Mouse (Mus musculus) limb, embryonic 13.5 days (tissue): ENCODE results near the gene Strbp. TPM values are rescaled to one million over a fixed set of nuclear protein-coding genes. Genes with fewer than 3 reads are reported as not detected.

Experiments used
- ATAC-seq: fragments of 200-750 bp; cut with Nextera tagmentation; 2 replicates; pipeline ENCODE4 v1.8.0; 2017; ENCODE audit warnings: low read depth, moderate number of reproducible peaks, moderate TSS enrichment; ENCODE audit not compliant: low FRiP score
- H3K27ac ChIP-seq: fragments of 300-500 bp; sonication (generic); 2 replicates; pipeline ENCODE4 v1.5.1; 2015; ENCODE audit warnings: inconsistent platforms, mild to moderate bottlenecking, moderate library complexity
- H3K27me3 ChIP-seq: fragments of 300-500 bp; sonication (generic); 2 replicates; pipeline ENCODE4 v1.6.1; 2015; ENCODE audit warnings: mild to moderate bottlenecking, inconsistent platforms
- H3K36me3 ChIP-seq: fragments of 300-500 bp; sonication (generic); 2 replicates; pipeline ENCODE4 v1.6.1; 2015; ENCODE audit warnings: inconsistent platforms, mild to moderate bottlenecking, moderate library complexity
- H3K4me1 ChIP-seq: fragments of 300-500 bp; sonication (generic); 2 replicates; pipeline ENCODE4 v1.6.1; 2015; ENCODE audit warnings: inconsistent platforms
- H3K4me2 ChIP-seq: fragments of 300-500 bp; sonication (generic); replicated peaks from 2 replicates; pipeline ENCODE4 v1.6.1; 2015; ENCODE audit warnings: inconsistent platforms, mild to moderate bottlenecking, moderate library complexity
- H3K4me3 ChIP-seq: fragments of 300-500 bp; sonication (generic); 2 replicates; pipeline ENCODE4 v1.5.1; 2015; ENCODE audit warnings: moderate library complexity, mild to moderate bottlenecking, inconsistent platforms
- H3K9ac ChIP-seq: fragments of 300-500 bp; sonication (generic); 2 replicates; pipeline ENCODE4 v1.6.1; 2015; ENCODE audit warnings: mild to moderate bottlenecking, inconsistent platforms
- H3K9me3 ChIP-seq: fragments of 300-500 bp; sonication (generic); 2 replicates; pipeline ENCODE4 v1.6.1; 2016; ENCODE audit warnings: inconsistent platforms
- WGBS: fragments of 180-500 bp; shearing (Covaris S2); methylation state at CpG from one replicate; pipeline ENCODE4 v1.1.7; 2015; 5-methylcytosine and 5-hydroxymethylcytosine counted together
- polyA plus RNA-seq: library from polyadenylated mRNA; unstranded; fragments of >200 nt; fragmentation: Nextera tagmentation; extraction: Ambion mirVana; gene quantifications from 2 replicates; pipeline ENCODE4 v1.2.1, GENCODE M21; 2015

Strbp gene
- polyA plus RNA-seq, 1 experiment from 2014 or later = 36.4 TPM

DNA sequence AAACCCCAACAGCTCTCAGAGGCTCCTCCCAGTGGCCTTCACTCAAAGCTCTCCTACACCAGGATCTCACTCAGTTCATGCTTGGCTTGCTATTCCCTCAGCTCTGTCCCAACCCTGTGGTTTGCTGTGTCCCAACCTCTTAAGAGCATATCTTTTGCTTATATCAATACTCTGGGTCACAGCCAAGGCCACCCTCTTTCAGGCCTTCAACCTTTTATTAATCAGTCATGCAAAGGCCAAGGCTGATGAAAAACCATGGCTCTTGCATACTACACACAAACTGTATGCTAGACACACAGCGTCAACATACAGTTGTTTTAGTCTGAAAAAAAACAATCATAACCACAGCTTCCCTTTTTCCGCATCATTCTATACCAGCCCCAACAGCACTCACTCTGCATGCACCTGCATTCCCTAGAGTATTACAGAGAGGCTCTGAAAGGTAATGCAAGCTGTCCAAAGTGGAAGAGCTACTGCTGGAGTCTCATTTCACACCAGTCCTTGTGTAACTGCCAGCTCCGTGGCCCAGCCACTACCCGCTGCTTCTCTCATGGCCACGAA lies 27.7 kb upstream of the Strbp start:
- Histone ChIP-seq H3K9me3 (no peaks in the 10 kb centered on the region), H3K9ac (no peak overlapping the region), H3K4me2 (no peak overlapping the region), H3K27me3 (no peaks in the 10 kb centered on the region), H3K4me3 (no peak overlapping the region), H3K27ac (no peak overlapping the region), H3K36me3 (no peaks in the 10 kb centered on the region), H3K4me1 (peaks cover 9% of the 10 kb centered on the region)
- 84% methylated on average over 5 of the region's 5 CpGs for WGBS
- ATAC-seq = no peak

DNA sequence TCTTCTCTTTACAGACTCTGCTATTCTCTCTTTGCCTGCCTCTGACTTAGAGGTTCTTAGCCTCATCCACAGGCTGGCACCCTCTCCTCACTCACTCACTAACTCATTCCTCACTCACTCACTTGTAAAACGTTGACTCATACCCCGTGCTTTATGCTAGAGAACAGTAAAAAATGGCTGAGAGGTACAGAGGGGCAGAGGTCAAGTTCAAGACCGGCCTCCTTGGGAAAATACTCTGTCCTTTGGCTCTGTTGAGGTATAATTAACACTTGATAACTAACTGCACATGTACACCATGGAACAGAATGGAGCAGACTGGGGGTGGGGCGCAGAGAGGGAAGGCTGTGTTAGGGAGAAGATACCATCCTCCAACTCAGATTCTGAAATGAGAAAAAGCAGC lies 20.6 kb upstream of the Strbp start:
- 38% methylated on average over 4 of the region's 4 CpGs for WGBS
- Histone ChIP-seq H3K36me3 (no peaks in the 10 kb centered on the region), H3K9ac (no peak overlapping the region), H3K27ac (no peak overlapping the region), H3K4me2 (no peak overlapping the region), H3K9me3 (no peaks in the 10 kb centered on the region), H3K27me3 (no peaks in the 10 kb centered on the region), H3K4me1 (no peaks in the 10 kb centered on the region), H3K4me3 (no peak overlapping the region)
- ATAC-seq = no peak

DNA sequence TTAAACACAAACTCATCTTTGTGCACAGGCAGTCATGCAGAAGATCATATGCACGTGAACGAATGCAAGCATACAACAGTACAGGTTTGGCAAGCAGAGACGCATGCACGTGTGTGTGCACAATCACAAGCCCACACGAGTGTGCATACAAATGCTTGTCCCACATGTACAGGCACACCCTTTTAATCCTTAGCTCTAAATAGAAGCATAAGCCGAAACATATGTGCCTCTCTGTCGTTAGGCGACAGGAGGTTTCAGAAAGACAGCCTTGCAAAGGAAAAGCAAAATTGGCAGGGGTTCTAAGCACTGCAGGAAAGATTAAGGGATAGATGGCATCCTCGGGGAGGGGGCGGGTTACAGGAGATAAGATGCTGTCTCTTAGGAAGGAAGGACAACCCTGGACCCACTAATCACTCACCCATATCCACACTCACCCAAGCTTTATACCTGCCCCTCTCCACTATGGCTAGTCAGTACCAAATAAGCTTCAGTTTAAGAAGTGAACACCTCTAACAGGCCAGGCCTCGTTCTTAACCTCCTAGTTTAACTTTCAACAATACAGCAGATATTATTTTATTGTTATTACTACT lies 19.9 kb upstream of the Strbp start:
- H3K9ac ChIP-seq = no peak overlapping the region
- no peaks in the 10 kb centered on the region for H3K4me1 ChIP-seq
- no peak overlapping the region for H3K4me2 ChIP-seq
- ATAC-seq = no peak
- H3K36me3 ChIP-seq = no peaks in the 10 kb centered on the region
- H3K9me3 ChIP-seq = no peaks in the 10 kb centered on the region
- H3K27ac ChIP-seq = no peak overlapping the region
- WGBS = 51% methylated on average over 11 of the region's 11 CpGs
- H3K27me3 ChIP-seq = no peaks in the 10 kb centered on the region
- no peak overlapping the region for H3K4me3 ChIP-seq

DNA sequence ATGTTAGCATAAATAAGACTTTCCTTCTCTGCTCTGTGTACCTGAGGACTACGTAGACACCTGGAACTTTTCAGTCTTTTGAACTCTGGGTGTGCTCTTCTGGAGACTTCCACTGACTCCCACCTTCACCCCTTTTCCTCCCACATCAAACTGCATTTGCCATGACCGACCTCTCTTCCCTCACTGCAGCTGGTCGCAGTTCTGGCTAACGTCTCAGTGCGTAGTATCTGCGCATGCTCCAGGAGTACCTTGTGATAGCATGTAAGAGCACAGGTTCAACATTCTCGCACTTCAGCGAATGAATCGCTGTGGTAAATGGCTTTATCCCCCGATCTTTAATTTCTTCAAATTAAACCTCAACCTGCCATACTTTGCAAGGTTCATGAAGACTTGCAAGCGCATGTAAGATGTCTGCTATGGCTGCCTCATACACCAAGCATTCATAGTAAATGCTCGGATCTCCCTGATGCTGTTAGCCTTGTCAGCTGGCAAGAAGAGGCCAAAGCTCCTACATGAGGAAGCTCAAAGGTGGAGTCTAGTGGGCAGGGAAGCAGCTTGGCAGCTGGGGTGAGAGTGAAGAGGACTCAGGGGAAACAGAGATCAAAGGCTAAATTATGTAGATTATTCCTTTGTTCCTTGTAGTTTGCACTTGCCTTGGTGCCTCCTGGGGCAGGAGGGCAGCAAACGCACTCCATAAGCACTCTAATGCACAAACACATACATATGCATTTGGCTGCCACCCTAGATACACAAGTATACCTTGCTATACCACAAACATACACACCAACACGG lies 19.2 kb upstream of the Strbp start:
- no peaks in the 10 kb centered on the region for H3K27me3 ChIP-seq
- no peak overlapping the region for H3K4me3 ChIP-seq
- no peaks in the 10 kb centered on the region for H3K9me3 ChIP-seq
- H3K36me3 ChIP-seq = no peaks in the 10 kb centered on the region
- H3K4me1 ChIP-seq = no peaks in the 10 kb centered on the region
- ATAC-seq = no peak
- no peak overlapping the region for H3K9ac ChIP-seq
- no peak overlapping the region for H3K27ac ChIP-seq
- no peak overlapping the region for H3K4me2 ChIP-seq
- 79% methylated on average over 14 of the region's 14 CpGs for WGBS

DNA sequence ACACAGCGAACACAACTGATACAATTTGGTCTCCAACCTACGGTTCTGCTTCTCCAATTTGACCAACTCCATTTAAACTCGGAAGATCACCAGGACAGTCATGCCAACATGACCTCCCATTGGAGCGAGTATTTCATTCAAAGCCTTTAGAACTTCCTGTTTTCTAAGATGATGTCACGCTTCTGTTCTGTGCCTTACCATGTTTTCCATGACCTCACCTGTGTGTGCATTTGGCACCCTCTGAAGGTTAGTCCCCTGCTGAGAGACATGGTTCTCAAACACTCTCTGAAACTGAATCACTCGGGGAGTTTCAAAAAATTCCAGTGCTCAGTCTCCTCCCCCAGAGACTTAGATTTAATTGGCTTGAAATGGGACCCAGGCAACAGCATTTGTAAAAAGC lies 12.6 kb upstream of the Strbp start:
- Histone ChIP-seq H3K36me3 (no peaks in the 10 kb centered on the region), H3K9me3 (no peaks in the 10 kb centered on the region), H3K27me3 (no peaks in the 10 kb centered on the region), H3K27ac (no peak overlapping the region), H3K4me3 (no peak overlapping the region), H3K4me1 (no peaks in the 10 kb centered on the region), H3K4me2 (no peak overlapping the region), H3K9ac (no peak overlapping the region)
- no peak for ATAC-seq
- WGBS = 76% methylated on average over 6 of the region's 6 CpGs

DNA sequence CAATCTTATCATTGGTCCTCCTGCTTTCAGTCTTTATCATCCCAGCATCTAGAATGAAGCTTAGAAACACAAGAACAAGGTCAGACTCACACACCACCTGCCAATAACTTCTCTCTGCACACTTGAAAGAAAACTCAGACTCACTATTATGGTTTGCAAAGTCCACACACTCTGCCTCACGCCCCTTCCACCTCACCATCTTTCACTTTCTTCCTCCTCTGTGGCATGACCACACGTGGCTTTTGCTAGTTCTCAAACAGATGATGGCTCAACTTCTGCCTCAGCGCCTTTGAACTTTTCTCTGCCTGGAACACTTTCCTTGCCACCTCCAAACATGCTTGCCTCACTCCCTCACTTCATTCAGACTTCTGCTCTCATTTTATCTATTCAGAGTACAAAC lies 11.7 kb upstream of the Strbp start:
- Histone ChIP-seq H3K4me2 (no peak overlapping the region), H3K4me3 (no peak overlapping the region), H3K27ac (no peak overlapping the region), H3K9ac (no peak overlapping the region), H3K9me3 (no peaks in the 10 kb centered on the region), H3K4me1 (no peaks in the 10 kb centered on the region), H3K36me3 (no peaks in the 10 kb centered on the region), H3K27me3 (no peaks in the 10 kb centered on the region)
- ATAC-seq = no peak
- WGBS = 72% methylated on average over 3 of the region's 3 CpGs

DNA sequence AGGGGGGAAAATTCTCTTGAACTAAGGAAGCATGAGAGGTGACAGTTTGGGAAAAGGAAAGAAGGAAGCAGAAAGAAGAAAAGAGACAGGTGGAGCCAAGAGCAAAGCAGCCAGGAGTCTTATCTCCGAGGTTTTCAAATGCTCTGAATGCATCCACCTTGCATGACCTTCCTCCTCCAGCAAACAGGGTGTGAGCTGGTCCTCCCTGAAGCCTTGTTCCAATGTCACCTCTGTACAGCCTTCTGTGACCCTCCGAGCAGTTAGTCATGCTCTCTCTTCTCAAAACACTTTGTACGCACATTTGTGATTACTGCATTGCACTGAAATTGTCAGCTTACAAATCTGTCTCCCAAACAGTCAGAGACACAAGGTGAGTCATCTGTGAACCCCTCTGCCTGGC lies 9.4 kb upstream of the Strbp start:
- H3K36me3 ChIP-seq = no peaks in the 10 kb centered on the region
- no peak for ATAC-seq
- H3K27ac ChIP-seq = no peak overlapping the region
- no peak overlapping the region for H3K4me3 ChIP-seq
- no peaks in the 10 kb centered on the region for H3K27me3 ChIP-seq
- H3K4me1 ChIP-seq = no peaks in the 10 kb centered on the region
- 83% methylated on average over 3 of the region's 3 CpGs for WGBS
- no peak overlapping the region for H3K9ac ChIP-seq
- H3K9me3 ChIP-seq = no peaks in the 10 kb centered on the region
- no peak overlapping the region for H3K4me2 ChIP-seq

DNA sequence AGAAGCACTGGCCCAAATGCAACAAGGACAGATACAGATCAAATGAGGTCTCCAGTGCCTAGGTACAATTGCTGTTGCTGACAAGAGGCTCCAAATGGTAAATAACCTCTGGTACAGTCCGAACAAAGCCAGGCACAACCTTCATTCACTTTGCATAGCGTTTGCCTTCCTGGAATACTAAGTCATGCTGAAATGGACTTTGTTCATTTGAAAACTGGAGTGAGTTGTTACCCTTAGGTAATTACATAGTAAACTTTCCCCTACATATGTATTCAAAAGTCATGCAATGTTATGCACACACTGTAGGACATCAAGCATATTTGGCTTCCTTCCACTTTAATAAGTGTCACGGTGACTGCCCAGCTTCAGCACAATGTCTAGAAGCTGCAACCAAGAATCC lies 5.2 kb upstream of the Strbp start:
- Histone ChIP-seq H3K4me3 (no peak overlapping the region), H3K27me3 (0 out of 2 replicates have a peak, but pooled peaks cover 3% of the 10 kb centered on the region), H3K36me3 (no peaks in the 10 kb centered on the region), H3K9ac (no peak overlapping the region), H3K9me3 (no peaks in the 10 kb centered on the region), H3K4me1 (peaks cover 5% of the 10 kb centered on the region), H3K27ac (no peak overlapping the region), H3K4me2 (no peak overlapping the region)
- WGBS = 83% methylated on average over 3 of the region's 3 CpGs
- no peak for ATAC-seq

DNA sequence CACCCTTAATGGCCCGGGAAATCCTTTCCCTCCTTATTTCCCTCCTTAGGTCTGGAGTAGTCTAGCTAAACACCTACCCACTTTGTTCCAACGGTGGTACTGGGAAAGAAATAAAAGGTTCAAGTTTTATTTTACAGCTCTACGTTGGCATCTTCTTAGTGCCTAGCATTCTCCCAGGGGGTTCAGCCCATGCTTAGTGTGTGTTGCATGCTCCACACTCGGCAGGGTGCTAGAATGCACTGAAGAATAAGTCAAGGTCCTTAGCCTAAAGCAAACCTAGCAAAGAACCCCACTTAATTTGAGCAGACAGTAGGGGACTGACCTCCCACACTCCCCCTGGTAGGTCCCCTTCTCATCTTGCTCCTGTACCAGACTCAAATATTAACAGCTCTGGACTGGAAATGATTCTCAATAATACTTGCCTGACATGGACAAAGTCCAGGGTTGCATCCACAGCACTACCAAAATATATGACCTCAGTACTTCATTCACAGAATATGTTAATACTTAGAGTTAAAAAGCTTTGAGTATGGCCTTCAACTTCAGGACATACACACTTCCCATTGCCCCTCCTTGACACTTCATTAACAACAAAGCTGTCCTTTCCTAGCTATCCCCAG lies 592 bp upstream of the Strbp start:
- H3K4me3 ChIP-seq = peak overlapping the region; percentile 96
- no peaks in the 10 kb centered on the region for H3K9me3 ChIP-seq
- peak overlapping the region; percentile 93 for H3K9ac ChIP-seq
- ATAC-seq = no peak
- H3K36me3 ChIP-seq = no peaks in the 10 kb centered on the region
- H3K4me1 ChIP-seq = peaks cover 17% of the 10 kb centered on the region
- peak overlapping the region; percentile 72 for H3K4me2 ChIP-seq
- H3K27me3 ChIP-seq = 0 out of 2 replicates have a peak, but pooled peaks cover 3% of the 10 kb centered on the region
- 14% methylated on average over 4 of the region's 4 CpGs for WGBS
- H3K27ac ChIP-seq = no peak overlapping the region

DNA sequence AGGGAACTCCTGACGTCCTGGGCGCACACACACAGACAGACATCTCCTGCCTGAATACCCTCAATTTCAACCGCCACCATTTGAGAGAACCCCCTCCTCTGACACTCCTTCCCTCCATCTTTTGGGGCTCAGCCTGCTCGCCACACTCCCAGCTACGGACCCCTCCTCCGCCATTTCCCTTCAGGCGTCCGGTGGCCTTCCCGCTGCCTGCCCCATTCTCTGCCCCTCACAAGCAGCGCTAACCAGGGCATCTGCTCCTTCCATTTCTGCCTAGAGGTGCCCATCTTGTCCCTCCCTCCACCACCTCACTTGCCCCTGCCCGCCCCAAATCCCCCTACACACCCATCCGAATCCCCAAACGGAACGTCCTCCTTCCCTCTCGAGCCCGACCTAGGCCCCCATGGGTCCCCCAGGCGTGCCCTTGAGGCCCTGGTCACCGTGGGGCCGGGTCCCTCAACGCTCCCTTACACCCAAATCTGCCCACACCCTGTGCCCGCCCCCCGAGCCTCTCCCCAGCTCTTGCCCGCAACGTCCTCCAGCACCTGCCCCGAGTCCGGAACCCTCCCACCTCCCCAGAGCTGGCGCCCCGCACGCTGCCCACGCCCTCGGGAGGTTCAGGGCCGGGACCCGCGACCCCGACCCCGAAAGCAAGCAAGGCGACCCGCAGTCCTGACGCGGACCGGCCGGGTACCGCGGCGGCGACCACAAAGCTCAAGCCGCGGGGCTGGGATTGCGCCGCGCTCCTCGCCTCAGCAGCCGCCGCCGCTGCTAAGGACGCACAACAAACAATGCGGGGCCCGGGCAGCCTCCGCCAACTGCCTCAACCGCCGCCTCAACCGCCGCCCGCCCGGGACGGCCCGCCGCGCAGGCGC lies 1.1 kb downstream of the Strbp start:
- Histone ChIP-seq H3K4me2 (peak overlapping the region; percentile 81), H3K36me3 (no peaks in the 10 kb centered on the region), H3K4me3 (peak overlapping the region; percentile 96), H3K27me3 (0 out of 2 replicates have a peak, but pooled peaks cover 3% of the 10 kb centered on the region), H3K4me1 (peaks cover 17% of the 10 kb centered on the region), H3K9me3 (no peaks in the 10 kb centered on the region), H3K9ac (peak overlapping the region; percentile 93), H3K27ac (peak overlapping the region; percentile 89)
- WGBS = under 1% methylated on average over 66 of the region's 70 CpGs
- peak; percentile 50 for ATAC-seq

DNA sequence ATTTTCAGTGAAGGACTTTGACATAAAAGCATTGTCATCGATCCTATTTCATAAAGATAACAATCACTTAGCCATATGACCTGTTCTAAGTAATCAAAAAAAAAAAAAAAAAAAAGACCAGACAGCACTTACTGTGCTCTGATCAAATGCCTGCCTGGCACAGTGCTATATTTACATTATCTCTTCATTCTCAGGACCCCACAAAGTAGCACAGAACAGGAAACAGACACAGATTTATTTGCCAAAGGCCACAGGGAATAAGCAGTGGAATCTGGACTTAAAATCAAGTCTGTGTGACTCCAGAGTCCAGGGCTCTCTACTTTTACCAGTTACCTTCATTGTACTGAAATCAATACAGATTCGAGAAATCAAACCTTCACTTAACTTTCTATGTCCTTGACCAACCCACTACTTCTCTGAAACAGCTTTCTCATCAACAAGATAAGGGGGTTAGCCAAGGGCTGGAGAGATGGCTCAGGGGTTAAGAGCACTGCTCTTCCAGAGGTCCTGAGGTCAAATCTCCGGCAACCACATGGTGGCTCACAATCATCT lies 14.5 kb downstream of the Strbp start:
- no peak overlapping the region for H3K4me2 ChIP-seq
- no peaks in the 10 kb centered on the region for H3K36me3 ChIP-seq
- ATAC-seq = no peak
- H3K4me1 ChIP-seq = peaks cover 8% of the 10 kb centered on the region
- no peak overlapping the region for H3K9ac ChIP-seq
- H3K9me3 ChIP-seq = peaks cover 3% of the 10 kb centered on the region; the same call in 1 of the 2 replicates
- H3K27ac ChIP-seq = no peak overlapping the region
- WGBS = 78% methylated on average over 3 of the region's 3 CpGs
- no peaks in the 10 kb centered on the region for H3K27me3 ChIP-seq
- H3K4me3 ChIP-seq = no peak overlapping the region
